Mouse (Mus musculus) cortical plate, adult 2 months (tissue): ENCODE data around the gene Emc7. TPM values are rescaled to one million over a fixed set of nuclear protein-coding genes. Genes with fewer than 3 reads are reported as not detected.
A peak's percentile ranks its signal among the peaks of the same experiment; 100 is the strongest.
"Not testable (repeated sequence)": the region's sequence is repeated elsewhere in the genome, so short reads cannot be mapped to it uniquely, and the experiment has no call there.

Source experiments
- H3K27ac ChIP-seq: fragments of 200-500 bp; 2 replicates; pipeline ENCODE4 v1.5.1; 2012; ENCODE audit warnings: low read length, control low read depth, inconsistent platforms; ENCODE audit not compliant: insufficient read depth
- H3K4me1 ChIP-seq: fragments of 200-500 bp; 2 replicates; pipeline ENCODE4 v1.6.1; 2011; ENCODE audit warnings: low read length; ENCODE audit not compliant: control insufficient read depth, insufficient read depth
- H3K4me3 ChIP-seq: fragments of 200-500 bp; 2 replicates; pipeline ENCODE4 v1.5.1; 2011; ENCODE audit warnings: mild to moderate bottlenecking, low read length, control low read depth; ENCODE audit not compliant: insufficient read depth
- CTCF ChIP-seq: fragments of 200-500 bp; IDR thresholded peaks from 2 replicates; pipeline ENCODE4 v1.5.1; 2011; ENCODE audit warnings: mild to moderate bottlenecking, control low read depth, low read length; ENCODE audit not compliant: insufficient read depth; ENCODE audit errors: extremely low read depth
- POLR2A ChIP-seq: fragments of 200-500 bp; IDR thresholded peaks from 2 replicates; pipeline ENCODE4 v1.6.1; 2011; ENCODE audit warnings: mild to moderate bottlenecking, low read length, control low read depth; ENCODE audit not compliant: insufficient read depth; ENCODE audit errors: extremely low read depth
- polyA plus RNA-seq: library from polyadenylated mRNA; depleted of rRNA; stranded (reverse); fragments of >200 nt; gene quantifications from 2 replicates; pipeline ENCODE4 v1.2.3, GENCODE M21; 2012; rRNA removed

Emc7 gene
- 31.9 and 32.8 TPM in 2 replicates for polyA plus RNA-seq

- TF ChIP-seq CTCF (no peak), POLR2A (peak; percentile 90)
- H3K27ac ChIP-seq: peak within 1 kb of the TSS; percentile 54
- H3K4me3 ChIP-seq: peak within 1 kb of the TSS; percentile 87
- no peaks in the 10 kb centered on the region for H3K4me1 ChIP-seq
Measured at GRCm38 (mm10) chr2:112454862-112455564, at the start of gene Emc7. TSS of gene Emc7 (plus strand) at chr2:112454997.

DNA sequence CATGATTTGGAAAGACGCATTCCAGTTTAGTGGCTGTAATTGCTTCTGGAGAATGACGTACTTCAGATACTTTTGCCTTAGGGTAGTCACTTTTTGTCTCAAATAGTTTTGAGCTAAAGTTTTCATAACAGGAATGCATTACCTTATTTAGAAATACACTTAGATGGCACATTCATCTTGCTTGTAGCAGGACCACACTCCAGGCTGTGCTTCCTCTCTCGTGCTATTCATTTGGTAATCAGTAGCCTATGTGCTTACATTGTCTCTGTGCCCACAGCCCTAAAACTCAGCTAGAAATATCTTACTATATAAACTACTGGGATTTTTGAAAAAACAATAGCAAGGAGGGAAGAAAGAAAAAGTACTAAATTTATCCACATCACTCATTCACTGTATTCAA, 47.8 kb upstream of the Emc7 start:
- no peaks in the 10 kb centered on the region; the same call in 1 of the 2 replicates for H3K4me1 ChIP-seq
- no peak overlapping the region for H3K4me3 ChIP-seq
- TF ChIP-seq CTCF: no peak
- no peak for TF ChIP-seq POLR2A
- H3K27ac ChIP-seq: no peak overlapping the region

GRCm38 (mm10) chr2:112425308-112425707, 29.5 kb upstream of the Emc7 start:
- Histone ChIP-seq H3K4me3 (no peak overlapping the region), H3K4me1 (no peaks in the 10 kb centered on the region), H3K27ac (no peak overlapping the region)
- TF ChIP-seq POLR2A (no peak), CTCF (no peak)

- H3K27ac ChIP-seq, H3K4me1 ChIP-seq, H3K4me3 ChIP-seq: not testable (repeated sequence)
Measured at GRCm38 (mm10) chr2:112428534-112428933, 26.3 kb upstream of the Emc7 start.

- no peak overlapping the region for H3K27ac ChIP-seq
- TF ChIP-seq POLR2A: no peak
- no peak for TF ChIP-seq CTCF
- no peaks in the 10 kb centered on the region for H3K4me1 ChIP-seq
- H3K4me3 ChIP-seq: no peak overlapping the region
Measured at GRCm38 (mm10) chr2:112429665-112430064, 25.1 kb upstream of the Emc7 start.

DNA sequence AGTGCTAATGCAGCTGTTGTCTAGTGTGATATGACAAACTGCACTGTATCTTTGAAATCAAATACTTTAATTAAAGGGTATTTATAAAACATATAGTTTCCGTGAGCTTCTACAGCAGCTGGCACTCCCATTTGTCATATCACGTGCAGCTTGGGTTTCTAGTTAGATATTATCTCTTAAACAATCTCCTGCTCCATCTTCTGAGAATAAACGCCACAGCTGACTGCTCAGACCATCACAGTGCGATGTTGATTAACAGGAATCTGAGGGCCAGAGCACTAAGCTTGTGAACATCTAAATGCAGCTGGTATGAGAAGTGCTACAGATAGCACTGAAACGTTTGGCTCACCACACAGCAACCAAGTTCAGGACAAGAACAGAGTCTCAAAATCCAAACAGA, 24.4 kb upstream of the Emc7 start:
- Histone ChIP-seq H3K4me3 (no peak overlapping the region), H3K4me1 (no peaks in the 10 kb centered on the region), H3K27ac (no peak overlapping the region)
- TF ChIP-seq POLR2A: no peak
- TF ChIP-seq CTCF: no peak

GRCm38 (mm10) chr2:112432523-112432922, 22.3 kb upstream of the Emc7 start:
- TF ChIP-seq CTCF (no peak), POLR2A (no peak)

DNA sequence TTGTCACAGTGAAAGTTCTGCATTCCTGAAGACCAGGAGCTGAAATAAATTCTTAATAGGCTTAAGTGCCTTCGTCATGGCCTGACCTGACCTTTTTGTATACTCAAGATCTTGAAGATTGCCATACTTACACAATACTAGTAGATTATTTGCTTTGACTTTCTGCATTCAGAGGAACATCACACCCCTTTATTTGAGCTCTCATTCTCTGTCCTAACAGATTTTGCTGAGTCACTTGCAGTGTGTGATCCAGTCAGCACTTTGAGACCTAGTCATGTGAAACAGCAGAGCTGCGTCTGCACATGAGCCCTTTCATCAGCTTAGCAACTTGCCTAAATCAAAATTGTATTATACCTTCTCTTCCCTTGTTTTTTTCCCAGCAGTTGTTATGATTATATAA, 21.4 kb upstream of the Emc7 start:
- H3K4me3 ChIP-seq: no peak overlapping the region
- no peaks in the 10 kb centered on the region for H3K4me1 ChIP-seq
- no peak for TF ChIP-seq CTCF
- TF ChIP-seq POLR2A: no peak
- H3K27ac ChIP-seq: no peak overlapping the region

More at GRCm38 (mm10) chr2:112432523-112432922, 22.3 kb upstream of the Emc7 start:
- no peak overlapping the region for H3K4me3 ChIP-seq
- H3K27ac ChIP-seq: no peak overlapping the region
- no peaks in the 10 kb centered on the region for H3K4me1 ChIP-seq

DNA sequence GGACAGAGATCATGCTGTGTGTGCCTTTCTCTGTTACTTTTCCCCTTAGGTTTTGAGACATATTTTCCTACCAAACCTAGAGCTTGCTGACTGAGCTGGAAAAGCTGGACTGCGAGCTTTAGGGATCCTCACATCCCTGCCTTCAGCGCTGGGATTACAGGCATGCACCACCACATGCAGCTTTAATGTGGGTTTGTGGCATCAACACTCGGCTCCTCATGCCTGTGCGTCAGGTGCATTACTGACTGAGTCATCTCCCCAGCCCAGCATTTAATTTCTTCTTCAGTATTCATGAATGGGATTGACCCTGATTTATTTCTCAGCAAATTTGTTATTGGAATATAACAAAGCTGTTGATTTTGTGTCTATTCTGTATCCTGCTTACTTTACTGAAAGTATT, 18.5 kb upstream of the Emc7 start:
- TF ChIP-seq POLR2A (no peak), CTCF (no peak)
- H3K4me1 ChIP-seq: no peaks in the 10 kb centered on the region
- H3K27ac ChIP-seq: no peak overlapping the region
- H3K4me3 ChIP-seq: no peak overlapping the region

- H3K4me3 ChIP-seq: no peak overlapping the region
- no peak overlapping the region for H3K27ac ChIP-seq
- TF ChIP-seq POLR2A (no peak), CTCF (no peak)
- no peaks in the 10 kb centered on the region for H3K4me1 ChIP-seq
Measured at GRCm38 (mm10) chr2:112437589-112437988, 17.2 kb upstream of the Emc7 start.
